Mouse (Mus musculus) lung, embryonic 14.5 days (tissue): ENCODE measurements around the gene Magoh. TPM values are rescaled to one million over a fixed set of nuclear protein-coding genes. Genes with fewer than 3 reads are reported as not detected.

Experiments used
- ATAC-seq: fragments of 200-750 bp; cut with Nextera tagmentation; 2 replicates; pipeline ENCODE4 v1.8.0; 2017; ENCODE audit warnings: mild to moderate bottlenecking, moderate TSS enrichment, moderate library complexity; ENCODE audit not compliant: insufficient read depth
- DNase-seq: peaks from one replicate; pipeline ENCODE4 v3.0.0-alpha.2; 2015
- H3K27ac ChIP-seq: fragments of 300-500 bp; sonication (generic); 2 replicates; pipeline ENCODE4 v1.5.1; 2014; ENCODE audit warnings: low read depth, mild to moderate bottlenecking, moderate library complexity
- H3K27me3 ChIP-seq: fragments of 300-500 bp; sonication (generic); 2 replicates; pipeline ENCODE4 v1.6.1; 2014; ENCODE audit warnings: low read length, control low read depth; ENCODE audit not compliant: insufficient read depth
- H3K36me3 ChIP-seq: fragments of 300-500 bp; sonication (generic); 2 replicates; pipeline ENCODE4 v1.6.1; 2014; ENCODE audit warnings: control low read depth; ENCODE audit not compliant: insufficient read depth
- H3K4me1 ChIP-seq: fragments of 300-500 bp; sonication (generic); 2 replicates; pipeline ENCODE4 v1.6.1; 2014; ENCODE audit warnings: antibody characterized with exemption, control low read depth; ENCODE audit not compliant: insufficient read depth
- H3K4me2 ChIP-seq: fragments of 300-500 bp; sonication (generic); 2 replicates; pipeline ENCODE4 v1.6.1; 2014; ENCODE audit warnings: mild to moderate bottlenecking
- H3K4me3 ChIP-seq: fragments of 300-500 bp; sonication (generic); 2 replicates; pipeline ENCODE4 v1.5.1; 2014; ENCODE audit warnings: low read depth, low read length
- H3K9ac ChIP-seq: fragments of 300-500 bp; sonication (generic); 2 replicates; pipeline ENCODE4 v1.6.1; 2014
- H3K9me3 ChIP-seq: fragments of 300-500 bp; sonication (generic); 2 replicates; pipeline ENCODE4 v1.6.1; 2016; ENCODE audit warnings: low read depth, low read length, control low read depth
- CTCF ChIP-seq: IDR thresholded peaks from 2 replicates; pipeline ENCODE4 v1.5.1; 2016; ENCODE audit warnings: antibody characterized with exemption, low read depth
- WGBS: fragments of 180-500 bp; shearing (Covaris S2); extraction: QIAGEN DNeasy Blood & Tissue Kit; methylation state at CpG from one replicate; pipeline ENCODE4 v1.1.7; 2014; 5-methylcytosine and 5-hydroxymethylcytosine counted together
- polyA plus RNA-seq: library from polyadenylated mRNA; unstranded; fragments of >200 nt; fragmentation: Nextera tagmentation; extraction: Ambion mirVana; gene quantifications from 2 replicates; pipeline ENCODE4 v1.2.1, GENCODE M21; 2014

Gene Magoh
- polyA plus RNA-seq, 1 experiment from 2014 or later, result 219 TPM

DNA sequence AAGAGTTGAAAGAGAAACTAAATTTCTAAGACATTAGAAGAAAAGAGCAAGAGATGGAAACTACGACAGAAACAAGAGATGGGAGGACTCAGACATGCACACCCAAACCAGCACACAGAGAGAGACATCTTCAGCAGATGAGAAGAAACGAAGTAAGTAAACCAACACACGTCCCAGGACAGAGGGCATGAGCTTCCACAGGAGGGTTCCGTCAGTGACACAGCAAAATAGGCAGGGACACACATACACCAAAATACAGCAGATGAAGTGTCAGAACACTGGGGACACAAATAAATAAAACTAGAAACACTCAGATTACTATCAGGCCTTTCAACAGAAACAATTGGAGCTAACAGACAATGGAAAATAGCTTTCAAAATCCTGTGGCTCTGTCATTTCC lies 30.5 kb downstream of the Magoh start:
- no peak overlapping the region for H3K4me2 ChIP-seq
- no peak for TF ChIP-seq CTCF
- no peak overlapping the region for H3K27ac ChIP-seq
- no peak overlapping the region for H3K9ac ChIP-seq
- no peak for ATAC-seq
- no peaks in the 10 kb centered on the region for H3K9me3 ChIP-seq
- DNase-seq, result peak; percentile 24
- peaks cover 69% of the 10 kb centered on the region for H3K36me3 ChIP-seq
- no peak overlapping the region for H3K4me3 ChIP-seq
- H3K27me3 ChIP-seq, result no peaks in the 10 kb centered on the region
- H3K4me1 ChIP-seq, result no peaks in the 10 kb centered on the region
- WGBS, result 66% methylated on average over 4 of the region's 4 CpGs

DNA sequence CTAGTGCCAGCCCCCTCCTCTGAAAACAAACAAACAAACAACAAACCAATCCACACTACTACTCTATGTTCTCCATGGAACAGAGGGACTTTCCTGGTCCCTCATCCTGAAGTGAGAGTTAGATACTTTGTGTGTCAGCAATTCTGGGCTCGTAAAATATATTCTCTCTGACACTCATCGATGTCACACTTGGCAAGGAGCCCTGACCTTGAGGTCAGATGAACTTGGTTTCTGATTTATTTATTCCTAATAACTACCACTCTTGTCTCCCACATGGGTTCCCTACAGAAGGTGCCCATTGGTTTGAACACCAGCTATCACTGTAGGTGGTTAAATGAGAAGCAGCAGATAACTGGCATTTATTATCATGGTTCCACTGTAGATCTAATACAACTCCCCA lies 40.8 kb downstream of the Magoh start:
- Histone ChIP-seq H3K36me3 (no peaks in the 10 kb centered on the region), H3K4me3 (no peak overlapping the region), H3K4me2 (no peak overlapping the region), H3K4me1 (peaks cover 13% of the 10 kb centered on the region), H3K27me3 (no peaks in the 10 kb centered on the region), H3K9me3 (no peaks in the 10 kb centered on the region), H3K27ac (no peak overlapping the region), H3K9ac (no peak overlapping the region)
- no peak for TF ChIP-seq CTCF
- no peak for ATAC-seq
- no peak for DNase-seq
- WGBS, result 79% methylated on average over 2 of the region's 2 CpGs

GRCm38 (mm10) chr4:107921152-107921695 lies 41.7 kb downstream of the Magoh start:
- DNase-seq, result peak; percentile 79
- ATAC-seq, result no peak
- Histone ChIP-seq H3K9me3 (no peaks in the 10 kb centered on the region), H3K27me3 (no peaks in the 10 kb centered on the region), H3K4me2 (peak overlapping the region; percentile 85; the same call in 1 of the 2 replicates), H3K27ac (no peak overlapping the region), H3K4me1 (peaks cover 13% of the 10 kb centered on the region), H3K9ac (no peak overlapping the region), H3K4me3 (no peak overlapping the region), H3K36me3 (no peaks in the 10 kb centered on the region)
- no peak for TF ChIP-seq CTCF
- WGBS, result 46% methylated on average over 8 of the region's 8 CpGs

- H3K9me3 ChIP-seq, result no peaks in the 10 kb centered on the region
- WGBS, result 52% methylated on average over 4 of the region's 4 CpGs
- no peak for TF ChIP-seq CTCF
- H3K4me3 ChIP-seq, result peak overlapping the region; percentile 87
- no peaks in the 10 kb centered on the region for H3K36me3 ChIP-seq
- 0 out of 2 replicates have a peak overlapping the region, but pooled peaks have one; percentile 37 for H3K9ac ChIP-seq
- no peaks in the 10 kb centered on the region for H3K27me3 ChIP-seq
- no peak for DNase-seq
- H3K27ac ChIP-seq, result no peak overlapping the region
- peak overlapping the region; percentile 85 for H3K4me2 ChIP-seq
- ATAC-seq, result no peak
- H3K4me1 ChIP-seq, result peaks cover 13% of the 10 kb centered on the region
Observed at GRCm38 (mm10) chr4:107921952-107922351, 42.4 kb downstream of the Magoh start.

DNA sequence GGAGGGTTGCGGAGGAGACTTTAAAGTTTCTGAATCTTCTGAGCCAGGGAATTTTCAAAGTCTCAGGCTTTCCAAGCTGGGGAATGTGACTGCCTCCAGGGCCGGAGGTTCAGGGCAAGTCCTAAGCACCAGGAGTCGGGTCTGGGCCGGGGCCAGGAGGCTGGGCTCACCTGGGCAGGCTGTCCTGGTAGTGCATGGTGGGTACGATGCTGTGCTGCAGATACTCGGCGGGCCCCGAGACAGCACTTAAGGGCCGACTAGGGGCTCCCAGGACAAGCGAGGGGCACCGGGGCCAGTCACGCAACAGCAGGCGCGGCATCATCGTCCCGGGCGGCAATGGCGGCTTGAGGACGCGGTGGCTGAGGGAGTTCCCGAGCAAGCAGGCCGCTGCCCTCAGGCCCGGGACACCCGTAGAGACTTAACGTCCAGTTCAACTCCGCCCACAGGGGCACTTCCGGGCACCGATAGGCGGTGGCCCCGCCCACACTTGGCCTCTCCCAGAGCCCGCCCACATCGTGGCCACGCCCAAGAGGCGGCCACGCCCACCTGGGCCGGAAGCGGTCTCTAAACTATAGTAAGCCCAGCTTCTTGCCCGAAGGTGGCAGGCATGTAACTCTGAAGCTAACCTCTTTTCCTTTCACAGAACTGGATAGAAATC lies 43.7 kb downstream of the Magoh start, which contains the start of gene Cpt2:
TSS of gene Cpt2 (minus strand) at position 466 of the 658 bp plus-strand sequence.
- Histone ChIP-seq H3K27me3 (no peaks in the 10 kb centered on the region), H3K4me3 (peak within 1 kb of the TSS; percentile 87), H3K9me3 (no peaks in the 10 kb centered on the region), H3K27ac (peak within 1 kb of the TSS; percentile 73), H3K4me1 (peaks cover 13% of the 10 kb centered on the region), H3K4me2 (peak within 1 kb of the TSS; percentile 85), H3K9ac (peak within 1 kb of the TSS; percentile 90), H3K36me3 (no peaks in the 10 kb centered on the region)
- DNase-seq (peak; percentile 99), ATAC-seq (peak; percentile 97)
- under 1% methylated on average over 38 of the region's 38 CpGs for WGBS
- TF ChIP-seq CTCF, result no peak; the same call in 1 of the 2 replicates

DNA sequence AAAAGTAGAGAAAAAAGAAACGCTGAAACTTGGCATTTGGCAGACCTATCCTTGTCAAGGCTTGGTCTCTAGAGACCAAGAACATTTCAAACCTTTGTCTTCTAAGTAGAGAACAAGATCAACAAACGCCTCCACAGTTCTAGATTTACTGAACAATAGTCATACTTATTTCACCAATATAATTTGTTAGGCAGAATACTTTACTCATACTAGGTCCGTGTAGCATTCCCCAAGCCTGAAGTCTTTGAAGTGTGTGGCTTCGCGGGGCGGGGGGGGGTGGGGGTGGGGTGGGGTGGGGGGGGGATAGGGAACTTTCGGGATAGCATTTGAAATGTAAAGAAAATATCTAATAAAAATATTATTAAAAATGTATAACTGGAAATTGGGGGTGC lies 44.2 kb downstream of the Magoh start:
- peak overlapping the region; percentile 73; the same call in 1 of the 2 replicates for H3K27ac ChIP-seq
- H3K9me3 ChIP-seq, result no peaks in the 10 kb centered on the region
- no peaks in the 10 kb centered on the region for H3K27me3 ChIP-seq
- peak overlapping the region; percentile 87 for H3K4me3 ChIP-seq
- no peak for DNase-seq
- H3K4me2 ChIP-seq, result peak overlapping the region; percentile 85
- H3K9ac ChIP-seq, result no peak overlapping the region
- H3K36me3 ChIP-seq, result no peaks in the 10 kb centered on the region
- 42% methylated on average over 7 of the region's 7 CpGs for WGBS
- peak; percentile 36; the same call in 1 of the 2 replicates for ATAC-seq
- peaks cover 13% of the 10 kb centered on the region for H3K4me1 ChIP-seq
- TF ChIP-seq CTCF, result no peak

GRCm38 (mm10) chr4:107928269-107928668 lies 48.7 kb downstream of the Magoh start:
- ATAC-seq, result no peak
- WGBS, result 65% methylated on average over 2 of the region's 2 CpGs

More at GRCm38 (mm10) chr4:107928269-107928668, 48.7 kb downstream of the Magoh start:
- Histone ChIP-seq H3K27ac (no peak overlapping the region), H3K9ac (no peak overlapping the region), H3K9me3 (no peaks in the 10 kb centered on the region), H3K4me1 (no peaks in the 10 kb centered on the region), H3K4me2 (no peak overlapping the region), H3K36me3 (no peaks in the 10 kb centered on the region), H3K4me3 (no peak overlapping the region), H3K27me3 (no peaks in the 10 kb centered on the region)
- TF ChIP-seq CTCF, result no peak
- DNase-seq, result no peak
